Mouse (Mus musculus) adrenal gland, postnatal 10 days (tissue): ENCODE data around the gene Fam133b. TPM values are rescaled to one million over a fixed set of nuclear protein-coding genes. Genes with fewer than 3 reads are reported as not detected.
A peak's percentile ranks its signal among the peaks of the same experiment; 100 is the strongest.
"Not testable (repeated sequence)": the region's sequence is repeated elsewhere in the genome, so short reads cannot be mapped to it uniquely, and the experiment has no call there.

Experiments
- DNase-seq: peaks from one replicate; pipeline ENCODE4 v3.0.0; 2021; ENCODE audit warnings: mixed read lengths
- total RNA-seq, 2 experiments: library from RNA; stranded (reverse); gene quantifications; 2 replicates each; pipeline ENCODE4 v1.2.3; 2021

Gene Fam133b
- total RNA-seq, 2 experiments from 2014 or later = 25.3 to 34.4 TPM

GRCm38 (mm10) chr5:3600298-3600697 is 56.7 kb downstream of the Fam133b start:
- DNase-seq = peak; percentile 42

- no peak for DNase-seq
Observed at GRCm38 (mm10) chr5:3600790-3601189, 57.2 kb downstream of the Fam133b start.

GRCm38 (mm10) chr5:3607114-3607513 is 63.5 kb downstream of the Fam133b start:
- no peak for DNase-seq

- peak; percentile 6 for DNase-seq
Observed at GRCm38 (mm10) chr5:3609241-3609640, 65.6 kb downstream of the Fam133b start.

- DNase-seq = not testable (repeated sequence)
Observed at GRCm38 (mm10) chr5:3611835-3612234, 68.2 kb downstream of the Fam133b start.

Other genes starting within 250 kb of the Fam133b start
- 10 to 100 TPM; 24.2 to 30.8 TPM for gene Cdk6, start 202.3 kb upstream of the Fam133b start, total RNA-seq
- 1 to 10 TPM; 2.2 to 4.9 TPM for gene 1700109H08Rik, start 27.7 kb downstream of the Fam133b start, total RNA-seq
- 10 to 100 TPM; 17.5 to 30.2 TPM for gene Pex1, start 52.2 kb downstream of the Fam133b start, total RNA-seq
- 10 to 100 TPM in 1 of 2 experiments, 1 to 10 TPM in 1; 8.0 to 11.6 TPM for gene Rbm48, start 52.8 kb downstream of the Fam133b start, total RNA-seq
- gene Tmbim7, start 107.3 kb downstream of the Fam133b start, total RNA-seq = not detected
- gene Gatad1, start 113.4 kb downstream of the Fam133b start, total RNA-seq = 100 to 1,000 TPM; 121 to 123 TPM